Mouse (Mus musculus): ENCODE measurements around the gene Pard3.

Gene Pard3

GRCm38 (mm10) chr8:127182065-127182464 lies 118.4 kb downstream of the Pard3 start:
- DNase-seq (ENCODE audit: low spot score): no peak

DNA sequence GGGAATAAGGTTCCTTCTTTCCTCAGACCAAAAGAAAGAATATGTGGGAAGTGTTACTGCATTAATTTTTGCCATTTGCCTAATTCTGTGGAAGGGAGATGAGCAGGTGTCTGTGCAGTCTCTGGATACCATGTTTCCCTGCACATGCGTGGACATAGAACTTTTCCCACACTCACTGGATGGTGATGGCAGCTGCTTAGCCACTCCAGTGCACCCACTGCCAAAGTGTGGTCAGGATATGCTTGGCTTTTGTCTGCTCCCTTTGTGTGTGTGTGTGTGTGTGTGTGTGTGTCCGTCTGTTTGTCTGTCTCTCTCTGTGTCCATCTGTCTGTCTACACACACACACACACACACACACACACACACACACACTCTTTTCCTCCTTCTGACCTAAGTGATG lies 119.8 kb downstream of the Pard3 start:
- DNase-seq (ENCODE audit: low spot score): no peak

- no peak for DNase-seq (ENCODE audit: low spot score)
Observed at GRCm38 (mm10) chr8:127184025-127184424, 120.3 kb downstream of the Pard3 start.

DNA sequence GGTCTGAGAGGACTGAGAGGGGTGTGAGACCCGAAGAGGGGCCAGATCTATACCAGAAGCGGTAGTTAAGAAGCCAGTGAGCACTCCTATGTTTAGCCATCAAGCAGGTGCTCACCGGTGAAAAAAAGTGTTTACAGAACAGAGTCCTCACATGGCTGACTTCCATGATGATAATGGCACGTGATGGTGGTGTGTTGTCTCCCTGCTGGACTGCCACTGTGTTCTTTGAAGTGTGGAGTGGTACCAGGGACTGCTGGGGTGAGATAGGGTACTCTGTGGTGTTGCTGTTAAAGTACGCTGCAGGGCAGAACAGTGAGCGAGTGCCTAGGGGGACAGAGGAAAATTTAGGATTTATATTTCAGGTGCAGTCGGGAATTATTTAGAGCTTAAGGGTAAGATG lies 122.2 kb downstream of the Pard3 start:
- no peak for DNase-seq (ENCODE audit: low spot score)

- DNase-seq (ENCODE audit: low spot score): no peak
Observed at GRCm38 (mm10) chr8:127188671-127189070, 125.0 kb downstream of the Pard3 start.

DNA sequence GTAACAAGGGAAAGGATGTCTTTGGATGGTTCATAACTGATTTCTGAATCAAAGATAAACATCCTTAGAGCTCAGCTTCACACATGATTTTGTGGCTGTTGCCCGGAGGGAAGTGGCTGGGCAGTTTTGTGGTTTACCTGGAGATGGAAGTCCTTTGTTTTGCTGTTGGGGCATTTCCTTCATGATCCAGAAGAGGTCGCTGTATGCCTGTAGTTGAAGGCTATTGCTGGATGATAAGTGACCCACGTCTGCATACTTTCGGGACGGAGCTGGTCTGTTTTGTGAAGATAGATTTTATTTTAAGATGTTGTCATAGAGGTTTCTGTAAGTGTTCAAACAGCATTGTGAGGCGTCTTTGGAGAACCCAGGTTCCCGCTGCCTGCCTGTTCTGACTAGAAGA lies 126.7 kb downstream of the Pard3 start:
- no peak for DNase-seq (ENCODE audit: low spot score)

DNA sequence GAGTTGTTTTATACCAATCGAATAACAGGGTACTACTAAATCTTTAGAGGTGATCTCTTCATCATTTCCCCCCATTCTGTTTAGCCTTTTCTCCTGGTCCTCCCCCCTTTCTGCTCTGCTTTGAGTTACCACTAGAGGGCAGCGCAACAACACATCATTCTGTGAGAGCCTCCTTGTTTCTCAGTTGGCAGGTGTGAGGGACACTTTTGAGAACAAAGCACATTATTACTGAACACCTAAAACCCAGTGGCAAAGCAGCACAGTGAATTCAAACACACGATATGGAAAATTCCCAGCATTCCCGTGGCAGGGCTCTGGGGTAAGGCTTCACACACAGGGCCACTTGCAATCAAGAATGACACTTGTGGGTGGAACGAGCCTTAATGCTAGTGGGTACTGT lies 127.7 kb downstream of the Pard3 start:
- DNase-seq (ENCODE audit: low spot score): no peak

GRCm38 (mm10) chr8:127191824-127192223 lies 128.1 kb downstream of the Pard3 start:
- DNase-seq (ENCODE audit: low spot score): no peak

DNA sequence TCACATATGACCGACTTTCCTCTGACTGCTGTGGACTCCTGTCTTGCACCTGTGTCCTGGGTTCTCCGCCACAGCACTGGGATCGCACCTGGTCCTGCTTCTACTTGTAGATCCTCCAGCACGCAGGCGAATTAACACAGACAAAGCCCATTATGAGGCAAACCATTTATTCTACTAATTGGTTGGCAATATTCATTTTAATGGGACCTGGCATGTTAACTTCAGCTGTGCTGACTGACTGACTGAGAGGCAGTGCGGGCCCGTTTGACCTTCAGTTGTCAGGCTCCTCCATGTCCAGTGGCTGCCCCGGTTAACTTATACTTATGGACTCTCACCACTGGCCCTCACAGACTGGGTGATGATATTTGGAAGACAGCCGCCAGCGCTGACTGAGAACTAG lies 128.6 kb downstream of the Pard3 start:
- DNase-seq (ENCODE audit: low spot score): no peak

DNA sequence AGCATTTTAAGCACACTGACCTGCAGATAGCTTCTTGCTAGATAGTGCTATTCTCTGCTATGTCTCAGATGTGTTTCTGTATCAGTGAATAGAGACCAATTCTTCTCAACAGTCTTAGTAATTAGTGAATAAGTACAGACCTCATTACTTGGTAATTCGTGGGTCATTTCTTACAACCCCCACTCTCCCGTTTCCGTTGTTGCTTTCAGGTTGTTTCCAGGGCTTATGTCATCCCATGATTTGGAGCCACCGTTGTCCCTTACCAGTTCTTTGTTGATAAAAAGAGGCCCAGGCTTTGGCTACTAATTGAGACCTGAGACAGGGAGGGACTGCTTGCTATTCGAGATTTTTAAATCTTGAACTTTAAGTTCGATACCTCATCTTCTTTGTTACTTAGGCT lies 129.7 kb downstream of the Pard3 start:
- no peak for DNase-seq (ENCODE audit: low spot score)

- DNase-seq (ENCODE audit: low spot score): no peak
Observed at GRCm38 (mm10) chr8:127194786-127195407, 131.2 kb downstream of the Pard3 start.

- no peak for DNase-seq (ENCODE audit: low spot score)
Observed at GRCm38 (mm10) chr8:127196505-127197265, 133.0 kb downstream of the Pard3 start.

DNA sequence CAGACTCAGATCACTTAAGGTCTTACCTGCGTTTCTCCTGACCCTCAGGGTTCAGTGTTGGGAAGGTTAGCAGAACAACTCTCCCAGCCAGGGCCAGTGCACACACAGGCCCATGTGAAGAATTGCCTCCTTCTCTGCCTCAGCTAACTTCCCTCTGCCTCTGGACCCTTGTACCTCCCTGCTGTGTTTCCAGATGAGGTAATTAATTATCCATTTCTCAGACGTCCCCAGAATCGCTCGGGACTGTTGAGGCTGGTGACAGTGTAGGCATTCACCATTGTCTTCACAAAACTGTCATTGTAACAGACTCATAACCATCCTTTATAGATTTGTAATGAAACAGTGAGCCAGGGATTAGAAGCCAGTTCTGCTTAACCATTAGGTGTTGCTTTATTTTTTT lies 143.8 kb downstream of the Pard3 start:
- DNase-seq (ENCODE audit: low spot score): no peak

- no peak for DNase-seq (ENCODE audit: low spot score)
Observed at GRCm38 (mm10) chr8:127210621-127211020, 146.9 kb downstream of the Pard3 start.

GRCm38 (mm10) chr8:127214338-127214737 lies 150.6 kb downstream of the Pard3 start:
- no peak for DNase-seq (ENCODE audit: low spot score)

GRCm38 (mm10) chr8:127214748-127215433 lies 151.2 kb downstream of the Pard3 start:
- no peak for DNase-seq (ENCODE audit: low spot score)

GRCm38 (mm10) chr8:127220206-127220605 lies 156.5 kb downstream of the Pard3 start:
- no peak for DNase-seq (ENCODE audit: low spot score)

- DNase-seq (ENCODE audit: low spot score): no peak
Observed at GRCm38 (mm10) chr8:127220615-127221014, 156.9 kb downstream of the Pard3 start.

- DNase-seq (ENCODE audit: low spot score): no peak
Observed at GRCm38 (mm10) chr8:127222361-127222760, 158.7 kb downstream of the Pard3 start.

DNA sequence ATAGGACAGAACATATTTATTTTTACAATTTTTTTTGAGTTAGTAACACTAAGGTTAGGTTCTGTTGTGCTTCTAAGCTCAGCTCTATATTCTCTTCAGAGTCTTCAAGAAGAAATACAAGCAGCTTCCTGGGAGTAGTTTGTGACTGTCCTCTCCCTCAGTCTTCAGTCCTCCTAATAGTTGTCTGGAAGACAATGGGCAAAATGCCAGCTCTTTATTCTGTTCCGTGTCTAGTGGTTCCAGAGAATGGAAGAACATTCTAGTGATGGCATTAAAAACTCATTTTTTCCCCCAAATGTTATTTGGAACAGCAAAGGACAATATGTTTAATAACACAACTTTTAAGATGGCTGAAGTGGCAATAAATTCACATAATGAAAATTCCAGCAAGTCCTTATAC lies 163.3 kb downstream of the Pard3 start:
- no peak for DNase-seq (ENCODE audit: low spot score)

GRCm38 (mm10) chr8:127227407-127227806 lies 163.7 kb downstream of the Pard3 start:
- DNase-seq (ENCODE audit: low spot score): no peak

DNA sequence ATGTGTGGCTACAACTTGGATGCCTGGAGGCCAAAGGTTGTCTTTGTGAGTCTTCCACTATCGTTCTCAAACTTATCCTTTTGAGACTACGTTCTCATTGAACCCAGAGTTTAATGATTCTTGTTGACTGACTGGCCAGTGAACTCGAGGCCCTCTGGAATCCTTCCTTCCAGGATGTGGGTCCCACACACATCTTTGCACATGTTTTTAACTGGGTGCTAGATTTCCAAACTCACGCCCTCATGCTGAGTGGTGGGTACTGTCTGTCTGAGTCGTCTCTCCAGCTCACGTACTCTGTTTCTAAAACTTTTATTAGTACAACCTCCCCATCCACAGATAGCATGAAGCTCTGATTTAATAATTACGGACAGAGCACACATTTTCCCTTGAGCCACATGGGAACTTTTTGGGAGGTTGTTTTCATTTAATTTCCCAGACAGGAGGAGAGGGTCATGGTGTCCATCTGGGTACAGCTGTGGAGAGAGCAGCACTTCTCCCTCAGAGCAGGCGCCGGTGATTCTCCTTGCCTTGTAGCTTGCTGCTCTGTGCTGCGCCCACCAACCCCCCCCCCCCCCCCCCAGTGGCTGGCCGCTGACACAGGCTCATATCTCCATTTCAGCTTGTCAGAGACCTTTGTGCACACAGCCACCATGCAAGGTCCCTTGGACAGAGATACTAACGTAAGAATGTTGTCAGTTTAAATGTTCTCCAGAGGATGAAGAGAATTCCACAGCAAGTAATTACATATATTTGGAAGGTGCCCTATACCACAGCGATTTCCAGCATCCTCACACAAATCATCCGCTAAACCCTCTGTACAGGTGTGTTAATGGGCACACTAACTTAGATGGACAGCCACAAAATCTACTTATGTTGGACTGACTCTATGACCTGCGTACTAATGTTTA lies 165.9 kb downstream of the Pard3 start:
- no peak for DNase-seq (ENCODE audit: low spot score)

Data from urinary bladder, postnatal 10 days (tissue).